Mouse (Mus musculus) adrenal gland, postnatal 10 days (tissue): ENCODE measurements around the gene Csf2rb. TPM values are rescaled to one million over a fixed set of nuclear protein-coding genes. Genes with fewer than 3 reads are reported as not detected.
A peak's percentile ranks its signal among the peaks of the same experiment; 100 is the strongest.
"Not testable (repeated sequence)": the region's sequence is repeated elsewhere in the genome, so short reads cannot be mapped to it uniquely, and the experiment has no call there.

Source experiments
- DNase-seq: peaks from one replicate; pipeline ENCODE4 v3.0.0; 2021; ENCODE audit warnings: mixed read lengths
- long read RNA-seq, 2 experiments: library from polyadenylated mRNA; stranded (forward); transcript quantifications; one replicate each; pipeline ENCODE4 v2.0.0; 2021
- total RNA-seq, 2 experiments: library from RNA; stranded (reverse); gene quantifications; 2 replicates each; pipeline ENCODE4 v1.2.3; 2021

Gene Csf2rb
- total RNA-seq: 10 to 100 TPM; 18.4 to 20.1 TPM
- long read RNA-seq, experiment 1: 0 reads
- long read RNA-seq, experiment 2, full-length matches to known transcripts: 1 of 2 reads
- long read RNA-seq, experiment 2, partial matches to known transcripts: 0 of 2 reads
- long read RNA-seq, experiment 2, other reads (novel, unspliced or antisense): 1 of 2 reads

- no peak for DNase-seq
These were observed at the start of gene Csf2rb for GRCm38 (mm10) chr15:78325671-78326339. Gene Csf2rb (plus strand): TSS chr15:78325752.

- DNase-seq: no peak
These were observed 47.2 kb upstream of the Csf2rb start for GRCm38 (mm10) chr15:78278308-78278707.

- no peak for DNase-seq
These were observed 37.6 kb upstream of the Csf2rb start for GRCm38 (mm10) chr15:78287941-78288340.

GRCm38 (mm10) chr15:78289775-78290174 is 35.8 kb upstream of the Csf2rb start:
- DNase-seq: not testable (repeated sequence)

- not testable (repeated sequence) for DNase-seq
These were observed 32.3 kb upstream of the Csf2rb start for GRCm38 (mm10) chr15:78293228-78293627.

- peak; percentile 17 for DNase-seq
These were observed 31.8 kb upstream of the Csf2rb start for GRCm38 (mm10) chr15:78293716-78294115.

GRCm38 (mm10) chr15:78298558-78298957 is 27.0 kb upstream of the Csf2rb start:
- no peak for DNase-seq

GRCm38 (mm10) chr15:78299641-78300040 is 25.9 kb upstream of the Csf2rb start:
- no peak for DNase-seq

GRCm38 (mm10) chr15:78300773-78301172 is 24.8 kb upstream of the Csf2rb start:
- peak; percentile 13 for DNase-seq

- DNase-seq: no peak
These were observed 22.8 kb upstream of the Csf2rb start for GRCm38 (mm10) chr15:78302718-78303117.

- no peak for DNase-seq
These were observed 21.8 kb upstream of the Csf2rb start for GRCm38 (mm10) chr15:78303665-78304233.

GRCm38 (mm10) chr15:78305341-78305933 is 20.1 kb upstream of the Csf2rb start, which contains the start of gene Csf2rb2:
Gene Csf2rb2 (minus strand): TSS chr15:78305721.
- no peak for DNase-seq

GRCm38 (mm10) chr15:78309865-78310264 is 15.7 kb upstream of the Csf2rb start:
- DNase-seq: no peak

GRCm38 (mm10) chr15:78310971-78311370 is 14.6 kb upstream of the Csf2rb start:
- DNase-seq: no peak

- not testable (repeated sequence) for DNase-seq
These were observed 12.9 kb upstream of the Csf2rb start for GRCm38 (mm10) chr15:78312421-78313233.

- DNase-seq: not testable (repeated sequence)
These were observed 11.9 kb upstream of the Csf2rb start for GRCm38 (mm10) chr15:78313659-78314058.

- DNase-seq: not testable (repeated sequence)
These were observed 7.0 kb upstream of the Csf2rb start for GRCm38 (mm10) chr15:78318338-78319171.

GRCm38 (mm10) chr15:78320825-78321496 is 4.6 kb upstream of the Csf2rb start:
- DNase-seq: peak; percentile 86

- DNase-seq: no peak
These were observed 2.2 kb upstream of the Csf2rb start for GRCm38 (mm10) chr15:78323366-78323765.

- DNase-seq: no peak
These were observed 1.3 kb upstream of the Csf2rb start for GRCm38 (mm10) chr15:78324294-78324693.

- no peak for DNase-seq
These were observed 1.2 kb downstream of the Csf2rb start for GRCm38 (mm10) chr15:78326747-78327146.
